Mouse (Mus musculus): ENCODE results near the gene Gm8362. TPM values are rescaled to one million over a fixed set of nuclear protein-coding genes. Genes with fewer than 3 reads are reported as not detected.
"Not testable (repeated sequence)": the region's sequence is repeated elsewhere in the genome, so short reads cannot be mapped to it uniquely, and the experiment has no call there.

Gm8362 gene
- not detected in 2 replicates for total RNA-seq (2014; fragmentation: Nextera tagmentation)
- not detected in 2 replicates for total RNA-seq (2017)

DNA sequence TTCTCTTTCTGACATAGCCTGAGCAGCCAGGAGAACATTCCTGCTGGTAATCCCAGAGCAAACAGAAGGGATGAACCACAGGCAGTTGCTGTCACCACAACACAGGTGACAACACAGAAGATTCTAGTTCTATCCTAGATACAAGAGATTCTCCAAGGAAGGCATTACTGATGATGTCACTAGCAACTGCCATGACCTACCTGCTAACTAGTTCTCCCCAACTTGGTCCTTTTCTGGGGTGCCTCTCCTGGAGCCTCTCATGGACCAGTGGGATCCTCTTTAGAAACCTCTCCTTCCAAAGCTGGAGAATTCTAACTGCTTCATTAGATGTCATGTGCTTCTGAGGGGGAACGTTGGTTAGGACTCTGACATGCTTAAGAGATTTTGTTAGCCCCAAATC lies at the start of gene Gm8362:
Gene Gm8362, minus strand, starts transcription at position 101 of the 400 bp plus-strand sequence.
- ATAC-seq (replicated peaks; ENCODE audit: poor library complexity, severe bottlenecking), result not testable (repeated sequence)

- ATAC-seq (replicated peaks; ENCODE audit: poor library complexity, severe bottlenecking), result not testable (repeated sequence)
Measured at GRCm38 (mm10) chr14:6823297-6823696, 49.1 kb upstream of the Gm8362 start.

DNA sequence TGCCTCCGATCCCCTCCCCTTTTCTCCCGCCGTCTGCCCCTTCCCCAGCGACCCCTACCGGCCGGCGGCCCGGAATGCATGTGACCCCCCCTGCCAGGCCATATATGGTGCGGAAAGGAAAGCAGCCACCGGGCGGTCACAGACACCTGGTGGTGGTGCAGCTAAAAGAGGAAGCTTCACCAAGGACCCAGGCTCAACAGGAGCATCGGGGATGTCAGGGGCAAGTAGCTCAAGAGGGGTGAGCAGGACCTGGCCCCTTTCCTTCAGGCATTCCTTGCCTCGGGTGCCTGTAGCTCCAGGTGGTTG lies 17.0 kb downstream of the Gm8362 start:
- not testable (repeated sequence) for ATAC-seq (replicated peaks; ENCODE audit: poor library complexity, severe bottlenecking)

DNA sequence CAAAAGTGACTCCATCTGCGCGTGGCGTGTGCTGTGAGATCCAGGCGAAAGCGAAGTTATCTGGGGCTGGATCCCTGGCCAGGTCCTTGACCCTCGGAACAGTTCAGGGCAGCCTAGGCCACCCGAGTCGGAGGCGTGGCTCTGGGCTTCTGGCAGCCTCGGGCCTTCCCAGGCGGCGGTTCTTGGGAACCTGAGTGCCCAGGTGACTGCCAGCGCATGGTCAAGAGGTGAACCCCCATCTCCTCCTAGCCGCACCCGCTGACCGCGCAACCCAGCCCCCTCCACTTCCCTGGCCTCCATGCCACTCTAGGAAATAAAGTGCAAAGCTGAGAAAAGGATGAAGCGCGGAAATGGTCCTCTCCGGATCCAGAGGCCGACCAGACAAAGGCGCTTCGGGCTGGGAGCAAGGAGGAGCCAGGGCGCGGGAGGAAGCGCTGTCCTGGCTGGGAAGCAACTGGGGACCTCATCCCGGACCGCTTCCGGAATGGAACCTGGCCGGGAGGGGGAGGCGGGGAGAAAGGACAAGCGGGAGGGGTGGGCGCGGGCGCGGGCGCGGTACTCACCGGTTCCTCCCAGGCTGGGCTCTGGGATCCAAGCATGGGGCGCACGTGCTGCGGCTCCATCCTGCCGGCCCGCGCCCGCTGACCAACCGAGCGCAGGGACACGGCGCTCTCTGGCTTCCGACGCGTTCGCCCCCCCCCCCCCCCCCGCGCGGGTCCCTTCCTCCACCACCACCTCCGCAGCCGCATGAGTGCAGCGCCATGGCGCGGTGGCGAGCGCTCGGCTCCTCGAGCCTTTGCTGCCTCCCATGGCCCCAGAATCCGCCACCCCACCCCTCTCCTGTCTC lies 17.6 kb downstream of the Gm8362 start:
- not testable (repeated sequence) for ATAC-seq (replicated peaks; ENCODE audit: poor library complexity, severe bottlenecking)

DNA sequence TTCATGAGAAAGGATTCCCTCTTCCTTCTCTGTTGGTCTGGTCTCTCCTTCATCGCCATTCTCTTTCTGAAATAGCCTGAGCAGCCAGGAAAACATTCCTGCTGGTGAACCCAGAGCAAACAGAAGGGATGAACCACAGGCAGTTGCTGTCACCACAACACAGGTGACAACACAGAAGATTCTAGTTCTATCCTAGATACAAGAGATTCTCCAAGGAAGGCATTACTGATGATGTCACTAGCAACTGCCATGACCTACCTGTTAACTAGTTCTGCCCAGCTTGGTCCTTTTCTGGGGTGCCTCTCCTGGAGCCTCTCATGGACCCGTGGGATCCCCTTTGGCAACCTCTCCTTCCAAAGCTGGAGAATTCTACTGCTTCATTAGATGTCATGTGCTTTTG lies 32.0 kb downstream of the Gm8362 start, which contains the start of gene Gm3636:
Gene Gm3636, minus strand, starts transcription at position 101 of the 400 bp plus-strand sequence.
- not testable (repeated sequence) for ATAC-seq (replicated peaks; ENCODE audit: poor library complexity, severe bottlenecking)

DNA sequence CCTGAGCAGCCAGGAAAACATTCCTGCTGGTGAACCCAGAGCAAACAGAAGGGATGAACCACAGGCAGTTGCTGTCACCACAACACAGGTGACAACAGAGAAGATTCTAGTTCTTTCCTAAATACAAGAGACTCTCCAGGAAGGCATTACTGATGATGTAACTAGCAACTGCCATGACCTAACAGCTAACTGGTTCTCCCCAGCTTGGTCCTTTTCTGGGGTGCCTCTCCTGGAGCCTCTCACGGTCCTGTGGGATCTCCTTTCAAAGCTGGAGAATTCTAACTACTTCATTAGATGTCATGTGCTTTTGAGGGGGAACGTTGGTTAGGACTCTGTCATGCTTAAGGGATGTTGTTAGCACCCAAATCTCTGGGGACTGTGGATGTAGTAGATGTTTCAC lies 54.1 kb downstream of the Gm8362 start, which contains the start of gene Gm8050:
Gene Gm8050, minus strand, starts transcription at position 101 of the 400 bp plus-strand sequence.
- not testable (repeated sequence) for ATAC-seq (replicated peaks; ENCODE audit: poor library complexity, severe bottlenecking)

Other genes with a start within 250 kb of the Gm8362 start
- not detected in 2 replicates for gene Gm8356, start 237.1 kb downstream of the Gm8362 start, total RNA-seq (2014; fragmentation: Nextera tagmentation)
- gene Gm8356, start 237.1 kb downstream of the Gm8362 start, total RNA-seq (2017), result not detected in 2 replicates
- not detected in 2 replicates for gene Gm3629, start 183.8 kb downstream of the Gm8362 start, total RNA-seq (2014; fragmentation: Nextera tagmentation)
- not detected in 2 replicates for gene Gm3629, start 183.8 kb downstream of the Gm8362 start, total RNA-seq (2017)
- gene Gm3460, start 152.0 kb downstream of the Gm8362 start, total RNA-seq (2014; fragmentation: Nextera tagmentation), result not detected in 2 replicates
- gene Gm3460, start 152.0 kb downstream of the Gm8362 start, total RNA-seq (2017), result not detected in 2 replicates
- gene Gm10251, start 90.2 kb downstream of the Gm8362 start, total RNA-seq (2014; fragmentation: Nextera tagmentation), result not detected in 2 replicates
- gene Gm10251, start 90.2 kb downstream of the Gm8362 start, total RNA-seq (2017), result not detected in 2 replicates
- not detected in 2 replicates for gene Gm8050, start 54.2 kb downstream of the Gm8362 start, total RNA-seq (2014; fragmentation: Nextera tagmentation)
- gene Gm8050, start 54.2 kb downstream of the Gm8362 start, total RNA-seq (2017), result not detected in 2 replicates
- not detected in 2 replicates for gene Gm3636, start 32.1 kb downstream of the Gm8362 start, total RNA-seq (2014; fragmentation: Nextera tagmentation)
- not detected in 2 replicates for gene Gm3636, start 32.1 kb downstream of the Gm8362 start, total RNA-seq (2017)
- gene Gm3642, start 65.9 kb upstream of the Gm8362 start, total RNA-seq (2014; fragmentation: Nextera tagmentation), result not detected in 2 replicates
- not detected in 2 replicates for gene Gm3642, start 65.9 kb upstream of the Gm8362 start, total RNA-seq (2017)
- gene Gm3667, start 115.6 kb upstream of the Gm8362 start, total RNA-seq (2014; fragmentation: Nextera tagmentation), result not detected in 2 replicates
- gene Gm3667, start 115.6 kb upstream of the Gm8362 start, total RNA-seq (2017), result not detected in 2 replicates
- not detected in 2 replicates for gene Gm6356, start 199.4 kb upstream of the Gm8362 start, total RNA-seq (2014; fragmentation: Nextera tagmentation)
- gene Gm6356, start 199.4 kb upstream of the Gm8362 start, total RNA-seq (2017), result not detected in 2 replicates